Mouse (Mus musculus): ENCODE measurements around the gene Gnpat.
"Not testable (repeated sequence)": the region's sequence is repeated elsewhere in the genome, so short reads cannot be mapped to it uniquely, and the experiment has no call there.

Gnpat gene

DNA sequence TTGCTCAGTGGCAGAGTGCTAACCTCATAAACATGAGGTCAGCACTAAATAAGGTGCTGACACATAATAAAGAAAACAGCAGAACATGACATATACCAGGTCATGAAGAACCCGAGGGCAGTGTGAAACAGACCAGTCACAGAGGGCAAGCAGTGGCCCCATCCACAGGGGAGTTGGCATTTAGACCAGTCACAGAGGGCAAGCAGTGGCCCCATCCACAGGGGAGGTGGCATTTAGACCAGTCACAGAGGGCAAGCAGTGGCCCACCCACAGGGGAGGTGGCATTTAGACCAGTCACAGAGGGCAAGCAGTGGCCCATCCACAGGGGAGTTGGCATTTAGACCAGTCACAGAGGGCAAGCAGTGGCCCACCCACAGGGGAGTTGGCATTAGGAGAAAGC lies 19.9 kb upstream of the Gnpat start:
- DNase-seq (ENCODE audit: low read depth, low spot score): not testable (repeated sequence)

DNA sequence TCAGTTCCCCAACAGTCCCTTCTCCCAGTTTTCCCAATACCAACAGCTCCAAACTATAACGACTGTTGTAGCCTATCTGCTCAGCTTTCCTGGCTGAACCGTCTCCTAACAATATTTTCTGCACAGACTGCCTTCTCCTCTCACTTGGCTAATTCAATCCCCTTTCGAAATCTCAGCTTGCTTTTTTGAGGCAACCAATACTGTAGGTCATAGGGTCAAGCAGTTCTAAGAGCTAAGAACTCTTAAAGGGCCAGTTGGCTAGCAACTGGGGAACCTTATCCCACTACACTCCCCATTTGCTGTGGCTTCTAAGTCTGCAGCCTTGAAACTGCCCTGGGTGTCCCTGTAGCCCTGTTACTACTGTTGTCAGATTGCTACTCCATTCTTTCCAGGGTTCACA lies 17.7 kb upstream of the Gnpat start:
- no peak for DNase-seq (ENCODE audit: low read depth, low spot score)

- no peak for DNase-seq (ENCODE audit: low read depth, low spot score)
These were observed 17.3 kb upstream of the Gnpat start for GRCm38 (mm10) chr8:124845573-124845972.

DNA sequence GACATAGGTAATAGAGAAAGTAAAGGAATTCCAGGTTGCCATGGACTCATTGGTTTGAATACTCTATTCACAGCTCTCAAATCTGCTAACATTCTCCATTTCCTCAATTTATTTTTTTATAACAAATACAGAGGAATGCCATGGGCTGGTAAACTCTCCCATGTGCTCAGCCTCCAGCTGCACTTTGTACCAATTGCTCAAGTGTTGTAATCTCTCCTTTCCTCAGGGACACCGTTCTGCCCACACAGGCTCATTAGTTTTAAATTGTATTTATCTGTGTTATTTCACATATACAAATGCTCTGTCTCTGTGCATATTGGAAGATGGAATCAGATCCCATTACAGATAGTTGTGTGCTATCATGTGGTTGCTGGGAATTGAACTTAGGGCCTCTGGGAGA lies 9.3 kb upstream of the Gnpat start:
- DNase-seq (ENCODE audit: low read depth, low spot score): no peak

- peak; percentile 67 for DNase-seq (ENCODE audit: low read depth, low spot score)
These were observed 3.4 kb upstream of the Gnpat start for GRCm38 (mm10) chr8:124859466-124859865.

GRCm38 (mm10) chr8:124860188-124860587 lies 2.6 kb upstream of the Gnpat start:
- DNase-seq (ENCODE audit: low read depth, low spot score): no peak

- no peak for DNase-seq (ENCODE audit: low read depth, low spot score)
These were observed 387 bp downstream of the Gnpat start for GRCm38 (mm10) chr8:124863163-124863677.

DNA sequence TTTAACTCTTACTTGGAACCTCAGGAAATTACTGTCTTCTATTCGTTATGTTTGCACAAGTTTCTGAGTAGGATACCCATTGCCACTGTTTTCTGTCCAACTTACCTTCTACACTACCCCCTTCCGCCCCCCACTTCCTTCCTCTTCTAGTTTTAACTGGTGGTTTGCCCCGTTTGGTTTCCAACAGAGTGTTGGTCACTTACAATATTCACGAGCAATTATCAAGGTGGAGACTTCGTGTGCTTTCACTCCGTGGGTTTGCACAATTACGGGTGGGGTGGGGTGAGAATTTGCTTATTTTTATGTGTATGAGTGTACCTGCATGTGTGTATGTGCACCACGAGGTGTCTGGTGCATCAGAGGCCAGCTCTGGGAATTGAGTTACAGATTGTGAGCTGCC lies 896 bp downstream of the Gnpat start:
- DNase-seq (ENCODE audit: low read depth, low spot score): peak; percentile 26

GRCm38 (mm10) chr8:124866669-124867068 lies 3.8 kb downstream of the Gnpat start:
- no peak for DNase-seq (ENCODE audit: low read depth, low spot score)

- DNase-seq (ENCODE audit: low read depth, low spot score): no peak
These were observed 4.3 kb downstream of the Gnpat start for GRCm38 (mm10) chr8:124867126-124867525.

DNA sequence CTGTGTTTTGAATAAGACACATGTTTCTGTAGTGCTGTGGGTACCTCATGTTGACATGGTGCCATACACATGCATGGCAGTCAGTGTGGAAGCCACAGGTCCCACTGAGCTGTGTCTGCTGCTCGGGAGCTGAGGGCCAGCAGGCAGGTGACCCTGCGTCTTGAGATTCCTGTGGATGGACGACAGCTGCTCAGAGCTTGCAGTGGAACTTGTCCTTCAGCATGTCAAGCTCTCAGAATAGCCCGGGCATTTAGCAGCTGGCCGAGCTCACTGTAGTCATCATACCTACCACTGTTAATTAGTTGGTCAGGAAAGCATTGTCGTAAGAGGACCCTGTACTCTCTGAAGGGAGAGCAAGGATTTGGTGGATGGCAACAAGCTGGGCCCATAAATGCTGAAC lies 6.9 kb downstream of the Gnpat start:
- DNase-seq (ENCODE audit: low read depth, low spot score): no peak

DNA sequence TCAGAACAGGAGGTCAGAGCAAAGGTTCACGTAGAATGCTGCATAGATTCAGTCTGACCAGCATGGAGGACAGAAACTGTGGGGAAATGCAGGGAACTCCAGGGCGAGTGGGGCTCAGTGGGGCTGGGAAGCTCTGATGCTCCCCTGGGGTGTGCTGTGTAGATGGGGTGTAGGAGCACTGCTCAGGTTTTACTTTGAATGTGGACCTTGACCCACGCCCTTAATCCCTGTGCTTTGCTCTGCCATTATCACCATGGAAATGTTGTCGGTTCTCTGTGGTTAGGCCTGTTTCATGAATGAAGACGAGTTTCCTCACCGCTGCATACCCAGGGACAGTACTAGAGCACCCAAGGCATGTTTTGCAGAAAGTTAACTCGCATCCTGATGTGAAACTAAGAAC lies 8.6 kb downstream of the Gnpat start:
- DNase-seq (ENCODE audit: low read depth, low spot score): no peak

DNA sequence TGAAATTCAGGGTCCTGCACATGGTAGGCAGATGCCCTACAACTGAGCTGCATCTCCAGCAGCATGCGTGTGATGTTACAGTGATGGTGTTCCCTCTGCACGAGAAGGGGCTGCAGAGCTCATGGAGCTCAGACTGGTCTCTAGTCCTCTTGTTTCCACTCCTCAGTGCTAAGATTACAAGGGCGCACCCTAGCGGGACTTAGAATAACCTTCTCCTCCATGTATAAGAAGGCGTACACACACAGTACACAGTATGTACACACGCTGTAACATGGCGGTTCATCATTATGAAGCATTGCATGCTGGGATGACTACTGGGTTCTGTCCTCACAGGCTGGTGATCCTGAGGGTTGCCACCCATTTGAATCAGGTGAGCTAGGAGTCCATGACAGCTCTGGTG lies 9.2 kb downstream of the Gnpat start:
- DNase-seq (ENCODE audit: low read depth, low spot score): no peak

GRCm38 (mm10) chr8:124872690-124873089 lies 9.9 kb downstream of the Gnpat start:
- DNase-seq (ENCODE audit: low read depth, low spot score): no peak

- DNase-seq (ENCODE audit: low read depth, low spot score): no peak
These were observed 15.3 kb downstream of the Gnpat start for GRCm38 (mm10) chr8:124878141-124878540.

GRCm38 (mm10) chr8:124878946-124879526 lies 16.2 kb downstream of the Gnpat start:
- no peak for DNase-seq (ENCODE audit: low read depth, low spot score)

- peak; percentile 27 for DNase-seq (ENCODE audit: low read depth, low spot score)
These were observed 25.6 kb downstream of the Gnpat start for GRCm38 (mm10) chr8:124888385-124888784.

- DNase-seq (ENCODE audit: low read depth, low spot score): no peak
These were observed 29.8 kb downstream of the Gnpat start for GRCm38 (mm10) chr8:124892596-124892995.

GRCm38 (mm10) chr8:124896010-124896631 lies 33.3 kb downstream of the Gnpat start:
- DNase-seq (ENCODE audit: low read depth, low spot score): peak; percentile 3

DNA sequence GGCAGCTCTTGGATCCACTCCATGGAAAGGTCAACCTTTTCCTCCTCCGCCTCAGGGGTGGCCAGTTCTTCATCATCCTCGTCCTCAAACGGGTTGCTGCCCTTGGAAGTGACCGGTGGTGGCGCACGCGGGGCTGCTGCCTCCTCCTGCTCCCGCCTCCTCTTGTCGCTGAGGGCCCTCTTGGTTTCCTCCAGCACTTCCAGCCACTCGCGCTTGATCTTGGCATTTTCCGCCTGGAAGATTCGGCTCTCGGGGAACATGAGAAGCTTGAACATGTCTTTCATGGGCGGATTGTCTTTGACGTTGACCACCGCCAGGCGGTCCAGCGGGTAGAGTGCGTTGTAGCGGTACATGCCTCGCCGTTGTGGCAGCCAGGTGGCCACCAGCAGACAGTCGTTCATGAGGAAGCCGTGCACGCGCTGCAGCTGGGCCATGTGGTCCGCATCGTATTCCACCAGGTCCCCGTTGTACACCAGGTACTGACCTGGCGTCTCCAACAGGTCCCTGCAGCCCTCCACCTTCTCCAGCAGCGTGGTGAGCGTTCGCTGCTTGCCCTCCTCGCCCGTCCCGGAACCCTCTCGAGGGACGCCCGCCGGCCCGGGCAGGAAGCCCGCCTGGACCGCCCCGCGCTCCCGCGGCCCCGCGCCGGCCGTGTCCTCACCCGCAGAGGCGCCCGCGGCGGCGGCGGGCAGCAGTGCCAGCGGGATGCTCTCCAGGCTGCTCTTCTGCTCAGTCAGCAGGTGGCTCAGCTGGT lies 34.0 kb downstream of the Gnpat start:
- DNase-seq (ENCODE audit: low read depth, low spot score): peak; percentile 68

DNA sequence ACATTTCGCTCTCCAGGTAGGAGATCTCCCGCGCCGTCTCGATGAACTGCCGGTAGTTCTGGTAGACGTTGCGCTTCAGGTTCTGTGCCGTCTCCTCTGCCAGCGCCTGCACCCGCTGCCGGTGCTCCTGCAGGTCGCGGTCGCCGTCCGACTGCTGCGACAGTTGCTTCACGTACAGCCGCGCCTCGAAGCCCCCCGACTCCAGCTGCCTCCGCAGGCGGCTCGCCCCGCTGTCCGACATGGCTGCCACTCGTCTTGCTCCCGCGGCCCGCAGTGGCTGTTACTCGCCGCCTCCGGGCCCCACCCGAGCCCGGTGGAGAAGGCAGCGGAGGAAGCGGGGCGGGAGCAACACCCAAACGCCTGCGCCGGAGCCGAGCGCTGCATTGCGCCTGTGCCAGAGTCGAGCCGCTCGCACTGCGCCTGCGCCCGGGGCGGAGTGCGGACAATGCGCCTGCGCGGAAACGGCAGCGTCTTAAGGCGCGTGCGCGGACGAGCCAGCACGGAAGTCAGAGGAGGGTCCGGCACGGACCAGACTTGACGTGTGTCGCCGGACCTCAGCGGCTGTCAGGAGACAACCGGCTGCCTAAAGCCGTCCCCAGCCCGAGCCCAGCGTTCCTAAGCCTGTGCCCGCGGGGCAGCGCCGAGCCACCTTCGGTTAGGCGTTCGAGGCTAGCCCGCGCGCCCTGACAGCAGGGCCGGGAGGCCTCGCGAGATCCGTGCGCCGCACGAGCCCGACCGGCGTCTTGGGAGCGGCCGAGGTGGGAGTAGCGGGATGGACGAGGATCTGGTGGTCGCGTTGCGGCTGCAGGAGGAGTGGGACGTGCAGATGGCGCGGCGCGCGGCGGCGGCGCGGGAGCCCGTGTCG lies 34.8 kb downstream of the Gnpat start, which contains the start of the genes Exoc8 and Sprtn:
Exoc8 (minus strand) TSS at position 320 of the 865 bp plus-strand sequence.
Sprtn (plus strand) TSS at position 501 of the 865 bp plus-strand sequence.
- DNase-seq (ENCODE audit: low read depth, low spot score): peak; percentile 98
